Mouse (Mus musculus): ENCODE results near the gene Zdhhc3. TPM values are rescaled to one million over a fixed set of nuclear protein-coding genes. Genes with fewer than 3 reads are reported as not detected.

The Zdhhc3 gene
- polyA plus RNA-seq, 1 experiment from 2014 or later: 78.1 TPM

GRCm38 (mm10) chr9:123047665-123048064 lies 65.3 kb downstream of the Zdhhc3 start:
- 75% methylated on average over 1 of the region's 1 CpGs for WGBS
- Histone ChIP-seq H3K4me1 (replicated peaks) (no peaks in the 10 kb centered on the region), H3K36me3 (no peaks in the 10 kb centered on the region), H3K27ac (replicated peaks) (no peak overlapping the region), H3K4me3 (no peak overlapping the region), H3K27me3 (no peaks in the 10 kb centered on the region), H3K9ac (no peak overlapping the region), H3K9me3 (no peaks in the 10 kb centered on the region), H3K4me2 (no peak overlapping the region)
- no peak for ATAC-seq (ENCODE audit: low read depth)

- no peaks in the 10 kb centered on the region for H3K36me3 ChIP-seq
- WGBS: 89% methylated on average over 4 of the region's 4 CpGs
- ATAC-seq (ENCODE audit: low read depth): no peak
- no peak within 1 kb of the TSS for H3K27ac ChIP-seq (replicated peaks)
- H3K9ac ChIP-seq: no peak within 1 kb of the TSS
- no peak within 1 kb of the TSS for H3K4me3 ChIP-seq
- no peaks in the 10 kb centered on the region for H3K9me3 ChIP-seq
- no peaks in the 10 kb centered on the region for H3K4me1 ChIP-seq (replicated peaks)
- H3K27me3 ChIP-seq: no peaks in the 10 kb centered on the region
- no peak within 1 kb of the TSS for H3K4me2 ChIP-seq
Measured at GRCm38 (mm10) chr9:123034426-123034825, 78.6 kb downstream of the Zdhhc3 start, which contains the start of gene Tgm4. Gene Tgm4 (plus strand): TSS chr9:123034726.

- H3K4me3 ChIP-seq: no peak overlapping the region
- 86% methylated on average over 13 of the region's 13 CpGs for WGBS
- no peak overlapping the region for H3K9ac ChIP-seq
- H3K36me3 ChIP-seq: no peaks in the 10 kb centered on the region
- no peaks in the 10 kb centered on the region for H3K4me1 ChIP-seq (replicated peaks)
- H3K4me2 ChIP-seq: no peak overlapping the region
- H3K9me3 ChIP-seq: no peaks in the 10 kb centered on the region
- no peak overlapping the region for H3K27ac ChIP-seq (replicated peaks)
- no peak for ATAC-seq (ENCODE audit: low read depth)
- no peaks in the 10 kb centered on the region for H3K27me3 ChIP-seq
Measured at GRCm38 (mm10) chr9:123031496-123032246, 81.3 kb downstream of the Zdhhc3 start.

DNA sequence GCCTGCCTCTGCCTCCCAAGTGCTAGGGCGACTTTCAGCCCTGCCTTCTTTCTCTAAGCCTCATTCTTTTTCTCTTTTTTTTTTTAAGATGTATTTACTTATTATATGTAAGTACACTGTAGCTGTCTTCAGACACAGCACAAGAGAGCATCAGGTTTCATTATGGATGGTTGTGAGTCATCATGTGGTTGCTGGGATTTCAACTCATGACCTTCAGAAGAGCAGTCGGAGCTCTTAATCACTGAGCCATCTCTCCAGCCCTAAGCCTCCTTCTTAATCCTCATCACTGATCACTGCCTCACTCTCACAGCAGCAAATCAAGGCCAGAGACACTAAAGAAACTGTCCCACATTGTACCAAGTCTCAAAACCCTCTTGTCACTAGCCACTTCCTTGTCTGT lies 88.8 kb downstream of the Zdhhc3 start:
- Histone ChIP-seq H3K9ac (no peak overlapping the region), H3K4me2 (no peak overlapping the region), H3K27me3 (no peaks in the 10 kb centered on the region), H3K4me3 (no peak overlapping the region), H3K4me1 (replicated peaks) (peaks cover 19% of the 10 kb centered on the region), H3K36me3 (no peaks in the 10 kb centered on the region), H3K9me3 (no peaks in the 10 kb centered on the region), H3K27ac (replicated peaks) (no peak overlapping the region)
- 97% methylated on average over 2 of the region's 2 CpGs for WGBS
- no peak for ATAC-seq (ENCODE audit: low read depth)

- Histone ChIP-seq H3K27me3 (no peaks in the 10 kb centered on the region), H3K4me3 (peak overlapping the region; percentile 73), H3K36me3 (no peaks in the 10 kb centered on the region), H3K4me2 (peak overlapping the region; percentile 67), H3K4me1 (replicated peaks) (peaks cover 38% of the 10 kb centered on the region), H3K9ac (peak overlapping the region; percentile 82), H3K9me3 (no peaks in the 10 kb centered on the region), H3K27ac (replicated peaks) (peak overlapping the region; percentile 95)
- peak; percentile 41 for ATAC-seq (ENCODE audit: low read depth)
- WGBS: 36% methylated on average over 21 of the region's 24 CpGs
Measured at GRCm38 (mm10) chr9:123021636-123022379, 91.2 kb downstream of the Zdhhc3 start.

DNA sequence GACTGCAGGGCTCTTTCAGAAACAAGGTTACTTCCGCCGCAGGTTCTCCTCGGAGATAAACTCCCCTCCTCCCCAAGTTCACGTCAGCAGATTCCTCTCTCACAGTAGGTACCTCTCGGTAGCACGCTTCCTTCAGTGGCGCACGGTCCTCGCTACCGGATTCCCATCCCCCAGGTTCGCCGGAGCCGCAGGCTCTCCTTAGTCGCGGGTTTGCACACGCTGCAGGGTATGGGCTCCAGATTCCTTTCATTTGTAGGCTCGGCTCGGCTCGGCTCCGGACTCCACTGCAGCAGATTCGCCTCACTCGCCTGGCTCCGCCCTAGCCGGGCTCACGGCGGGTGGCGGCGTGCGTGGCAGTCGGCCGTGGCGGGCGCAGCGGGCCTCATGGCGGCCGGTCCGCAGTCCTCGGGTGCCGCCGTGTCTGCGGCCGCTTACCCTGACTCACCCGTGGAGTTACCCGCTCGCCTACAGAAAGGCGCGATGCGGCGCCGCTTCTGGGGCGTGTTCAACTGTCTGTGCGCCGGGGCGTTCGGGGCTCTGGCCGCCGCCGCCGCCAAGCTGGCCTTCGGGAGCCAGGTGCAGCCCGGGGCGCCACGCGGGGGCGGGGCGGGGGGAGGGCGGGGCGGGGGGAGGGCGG lies 91.9 kb downstream of the Zdhhc3 start, which contains the start of gene Tmem42:
TSS of gene Tmem42 (plus strand) at position 332 of the 637 bp plus-strand sequence.
- Histone ChIP-seq H3K36me3 (no peaks in the 10 kb centered on the region), H3K4me3 (peak within 1 kb of the TSS; percentile 73), H3K9me3 (no peaks in the 10 kb centered on the region), H3K27ac (replicated peaks) (peak within 1 kb of the TSS; percentile 95), H3K9ac (peak within 1 kb of the TSS; percentile 82), H3K27me3 (no peaks in the 10 kb centered on the region), H3K4me2 (peak within 1 kb of the TSS; percentile 67), H3K4me1 (replicated peaks) (peaks cover 42% of the 10 kb centered on the region)
- WGBS: under 1% methylated on average over 43 of the region's 69 CpGs
- peak; percentile 96 for ATAC-seq (ENCODE audit: low read depth)

Other genes with a start within 250 kb of the Zdhhc3 start
- 82.6 and 102 TPM in 2 replicates for gene Zfp445, start 247.2 kb downstream of the Zdhhc3 start, polyA plus RNA-seq (2015; fragmentation: Nextera tagmentation; extraction: Ambion mirVana)
- gene Zkscan7, start 227.5 kb downstream of the Zdhhc3 start, polyA plus RNA-seq (2015; fragmentation: Nextera tagmentation; extraction: Ambion mirVana): 3.9 and 4.8 TPM in 2 replicates
- gene Zfp105, start 190.1 kb downstream of the Zdhhc3 start, polyA plus RNA-seq (2015; fragmentation: Nextera tagmentation; extraction: Ambion mirVana): 22.5 and 24.1 TPM in 2 replicates
- gene 1110059G10Rik, start 162.2 kb downstream of the Zdhhc3 start, polyA plus RNA-seq (2015; fragmentation: Nextera tagmentation; extraction: Ambion mirVana): 32.1 and 33.9 TPM in 2 replicates
- 11.4 and 15.9 TPM in 2 replicates for gene Kif15, start 162.2 kb downstream of the Zdhhc3 start, polyA plus RNA-seq (2015; fragmentation: Nextera tagmentation; extraction: Ambion mirVana)
- gene Tmem42, start 91.9 kb downstream of the Zdhhc3 start, polyA plus RNA-seq (2015; fragmentation: Nextera tagmentation; extraction: Ambion mirVana): 22.9 and 27.7 TPM in 2 replicates
- gene Tgm4, start 78.5 kb downstream of the Zdhhc3 start, polyA plus RNA-seq (2015; fragmentation: Nextera tagmentation; extraction: Ambion mirVana): 0.49 and 0.72 TPM in 2 replicates
- gene Exosc7, start within 50 bp of the Zdhhc3 start, polyA plus RNA-seq (2015; fragmentation: Nextera tagmentation; extraction: Ambion mirVana): 69.4 and 81.3 TPM in 2 replicates
- 0.51 and 0.99 TPM in 2 replicates for gene Clec3b, start 37.7 kb upstream of the Zdhhc3 start, polyA plus RNA-seq (2015; fragmentation: Nextera tagmentation; extraction: Ambion mirVana)
- gene Cdcp1, start 102.8 kb upstream of the Zdhhc3 start, polyA plus RNA-seq (2015; fragmentation: Nextera tagmentation; extraction: Ambion mirVana): 0.10 and 0.30 TPM in 2 replicates
- 26.5 and 33.5 TPM in 2 replicates for gene Tmem158, start 147.6 kb upstream of the Zdhhc3 start, polyA plus RNA-seq (2015; fragmentation: Nextera tagmentation; extraction: Ambion mirVana)

Data from neural tube, embryonic 13.5 days (tissue).